Mouse (Mus musculus) urinary bladder, adult 2 months (tissue): ENCODE data around the gene Rptor. TPM values are rescaled to one million over a fixed set of nuclear protein-coding genes. Genes with fewer than 3 reads are reported as not detected.

ENCODE experiments used
- DNase-seq: peaks from one replicate; pipeline ENCODE4 v3.0.0; 2022; ENCODE audit warnings: low spot score
- polyA plus RNA-seq: library from polyadenylated mRNA; depleted of rRNA; stranded (reverse); fragments of >200 nt; gene quantifications from 2 replicates; pipeline ENCODE4 v1.2.3, GENCODE M21; 2012

The Rptor gene
- polyA plus RNA-seq, 1 experiment, result 14.1 TPM

DNA sequence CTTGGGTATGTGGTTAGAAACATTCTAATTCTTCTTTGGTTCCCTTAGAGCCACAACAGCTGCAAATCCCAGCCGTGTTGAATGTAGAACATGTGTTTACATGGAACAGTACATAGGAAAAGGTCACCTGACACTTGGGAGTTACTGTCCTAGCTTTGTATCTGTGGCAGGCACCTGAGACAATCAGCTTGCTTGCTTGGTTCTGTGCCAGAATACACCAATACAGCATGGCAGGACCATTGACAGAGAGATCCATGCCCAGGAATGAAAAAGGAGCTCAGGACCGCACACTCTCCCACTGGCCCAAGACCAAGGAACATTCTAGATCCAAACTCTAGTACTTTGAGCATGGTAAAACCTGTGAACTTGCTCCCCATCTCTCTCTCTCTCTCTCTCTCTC is 132.4 kb downstream of the Rptor start:
- DNase-seq, result no peak

DNA sequence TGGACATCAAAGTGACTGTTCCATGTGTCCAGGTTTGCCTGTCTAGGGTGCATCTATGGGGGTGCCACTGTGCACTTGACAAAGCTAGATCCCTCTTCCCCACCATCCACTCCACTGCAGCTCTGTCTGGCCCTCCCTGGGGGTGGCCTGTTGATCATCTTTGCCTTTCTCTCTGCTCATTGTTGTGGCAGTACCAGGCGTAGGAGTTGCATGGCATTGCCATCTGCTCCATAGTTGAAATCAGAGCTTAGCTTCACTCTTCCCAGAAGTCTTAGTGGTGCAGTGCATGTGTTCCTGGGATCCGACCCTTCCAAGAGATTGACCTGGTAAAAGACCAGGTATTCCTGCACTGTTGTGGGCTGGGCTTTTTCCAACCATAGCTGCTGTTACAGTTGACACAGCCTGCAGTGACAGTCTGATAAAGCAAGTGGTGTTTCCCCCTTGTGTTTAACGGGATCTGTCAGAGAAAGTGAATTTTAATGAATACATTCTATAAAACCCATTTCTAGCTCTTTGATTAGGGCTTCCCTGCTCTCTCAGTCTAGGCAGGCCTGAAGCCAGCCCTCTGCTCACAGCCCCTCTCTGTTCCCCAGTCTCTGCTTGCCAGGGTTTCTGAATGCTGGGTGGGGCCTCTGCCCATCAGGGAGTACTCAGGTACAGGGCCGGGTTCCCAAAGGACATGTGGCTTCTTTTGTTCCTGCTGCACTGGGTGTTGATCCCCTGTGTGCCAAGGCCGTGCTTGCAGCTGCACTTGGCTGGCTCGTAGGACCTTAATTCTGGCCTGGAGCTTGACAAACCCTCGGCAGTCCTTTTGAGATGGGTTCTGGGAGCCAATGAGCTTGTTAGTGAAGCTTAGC is 136.5 kb downstream of the Rptor start:
- DNase-seq, result no peak

DNA sequence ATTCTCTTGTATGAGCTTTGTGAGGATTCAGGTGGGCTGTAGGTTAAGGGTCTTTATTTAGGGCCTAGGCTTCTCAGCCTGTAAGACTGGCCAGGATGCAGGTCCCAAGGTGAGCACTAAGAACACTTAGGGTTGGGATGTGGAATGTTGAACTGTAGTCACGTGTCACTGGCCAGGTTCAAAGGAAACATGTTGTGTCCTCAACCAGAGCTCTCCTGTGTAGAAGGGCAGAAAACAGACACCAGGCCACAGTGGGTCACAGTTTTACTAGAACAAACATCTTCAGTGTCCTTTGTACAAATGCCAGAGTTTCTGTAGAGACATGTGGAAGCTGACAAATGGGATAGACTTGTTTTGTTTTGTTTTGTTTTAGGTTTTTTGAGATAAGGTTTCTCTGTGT is 138.7 kb downstream of the Rptor start:
- no peak for DNase-seq

DNA sequence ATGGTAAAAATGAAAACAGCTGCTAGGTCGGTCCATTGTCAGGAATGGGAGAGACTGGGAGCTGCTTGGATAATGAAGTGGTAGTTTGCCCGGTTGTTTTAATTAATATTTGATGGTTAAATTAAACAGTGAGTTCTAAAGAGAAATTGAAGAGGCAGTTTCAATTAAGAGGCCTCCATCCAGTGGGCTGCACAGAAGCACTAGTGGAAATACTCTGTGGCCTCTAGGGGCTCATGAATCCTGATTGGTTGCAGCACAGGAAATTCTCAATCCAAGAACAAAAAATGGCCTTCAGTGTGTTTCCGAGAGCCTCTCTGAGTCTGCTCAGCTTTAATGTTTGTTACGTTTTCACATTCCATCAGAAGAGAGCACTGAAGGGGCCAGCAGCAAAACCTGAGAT is 141.7 kb downstream of the Rptor start:
- DNase-seq, result no peak

DNA sequence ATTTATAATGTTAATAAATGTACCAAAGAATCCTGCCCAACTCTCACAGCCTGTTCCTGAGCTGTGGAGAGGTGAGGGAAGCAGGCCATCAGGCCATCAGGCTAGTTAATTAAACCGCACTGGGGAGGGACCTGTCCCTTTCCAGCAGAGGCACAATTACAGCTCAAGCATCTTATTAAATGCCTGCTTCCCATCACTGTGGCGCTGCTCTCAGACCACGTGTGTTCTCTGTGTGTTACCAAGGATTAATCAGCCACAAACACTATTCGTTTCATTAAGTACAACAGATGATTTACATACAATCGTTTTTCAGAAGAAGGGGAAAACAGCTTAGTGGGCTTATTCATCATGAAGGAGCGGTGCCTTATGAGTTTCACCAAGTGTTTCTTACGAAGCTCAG is 142.6 kb downstream of the Rptor start:
- no peak for DNase-seq

DNA sequence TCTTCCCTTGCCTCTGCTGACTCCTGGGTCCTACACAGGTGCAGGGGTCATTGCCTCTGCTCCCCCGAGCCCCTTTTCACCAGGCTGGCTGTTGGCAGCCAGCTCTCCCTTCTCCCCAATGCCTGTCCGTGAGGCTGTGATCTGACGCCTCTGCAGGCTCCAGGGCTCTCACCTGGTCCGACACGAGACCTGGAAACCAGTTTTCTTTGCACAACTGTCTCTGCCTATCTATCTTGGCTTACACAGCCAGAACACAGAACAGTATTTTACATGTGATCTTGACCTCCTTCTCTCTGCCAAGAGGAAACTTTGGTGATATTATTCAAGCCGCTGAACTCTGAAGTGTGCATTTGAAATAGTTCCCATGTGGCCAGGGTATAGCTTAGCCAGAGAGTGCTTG is 151.8 kb downstream of the Rptor start:
- no peak for DNase-seq

DNA sequence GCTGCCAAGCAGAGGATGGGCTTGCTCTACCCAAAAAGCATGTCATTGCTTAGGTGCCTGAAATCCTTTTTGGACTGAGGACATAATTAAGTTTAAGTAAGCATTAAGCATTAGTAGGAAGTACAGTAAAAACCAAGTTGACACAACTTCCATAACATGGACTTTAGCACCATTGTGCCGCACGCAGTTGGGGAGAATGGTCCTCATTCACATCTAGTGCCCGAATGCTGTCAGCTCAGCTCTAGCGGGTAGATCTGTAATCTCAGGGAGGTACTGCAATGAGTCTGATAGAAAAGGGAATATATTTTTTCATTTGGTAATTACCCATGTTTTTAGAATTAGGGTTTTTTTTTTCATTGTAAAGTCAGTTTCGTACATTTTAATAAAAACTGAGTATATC is 155.5 kb downstream of the Rptor start:
- DNase-seq, result no peak

DNA sequence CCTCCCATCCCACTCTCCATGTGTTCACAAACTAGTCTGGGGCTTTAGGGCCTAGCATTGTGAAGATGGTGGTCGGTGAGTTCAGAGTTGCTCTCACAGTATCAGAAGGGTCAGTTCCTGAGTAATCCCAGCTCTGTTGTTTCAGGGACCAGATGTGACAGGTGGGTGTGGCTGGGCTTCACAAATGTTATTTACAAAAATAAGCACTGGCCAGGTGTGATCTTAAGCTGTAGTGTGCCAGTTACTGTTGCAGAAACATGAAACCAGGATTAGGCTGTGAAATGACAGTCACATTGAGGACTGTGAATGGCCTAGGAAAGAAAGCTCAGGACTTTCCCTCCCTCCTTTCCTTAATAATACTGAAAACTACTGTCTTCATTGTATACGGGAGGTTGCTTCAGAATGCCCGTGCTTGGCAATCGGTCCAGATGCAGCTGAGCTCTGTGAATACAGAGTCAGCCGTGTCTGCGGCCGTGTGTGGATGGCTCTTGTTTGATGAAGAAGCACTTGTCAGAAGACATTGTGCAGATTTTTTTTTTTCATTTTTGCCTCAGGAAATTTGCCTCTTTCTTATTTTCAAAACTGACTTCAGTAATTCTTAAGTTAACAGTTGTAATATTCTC is 156.1 kb downstream of the Rptor start:
- DNase-seq, result no peak

DNA sequence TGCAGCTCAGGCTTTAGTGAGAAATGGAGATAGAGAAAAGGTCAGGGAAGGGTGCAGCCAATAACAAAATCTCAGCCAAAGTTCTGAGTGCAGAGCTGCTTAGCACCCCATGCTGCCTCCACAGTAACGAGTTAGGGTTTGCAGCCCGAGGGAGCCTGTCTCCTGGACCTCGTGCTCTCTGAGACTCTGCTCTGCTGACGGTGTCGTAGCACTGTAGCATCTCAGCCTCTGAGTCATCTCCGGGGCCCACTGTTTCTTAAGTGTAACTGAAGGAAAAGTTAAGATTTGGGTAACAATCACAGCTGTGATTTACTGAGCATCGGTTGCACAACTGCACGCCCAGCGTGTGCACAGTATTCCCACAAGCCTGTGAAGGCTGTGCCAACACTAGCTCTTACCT is 160.2 kb downstream of the Rptor start:
- DNase-seq, result no peak

DNA sequence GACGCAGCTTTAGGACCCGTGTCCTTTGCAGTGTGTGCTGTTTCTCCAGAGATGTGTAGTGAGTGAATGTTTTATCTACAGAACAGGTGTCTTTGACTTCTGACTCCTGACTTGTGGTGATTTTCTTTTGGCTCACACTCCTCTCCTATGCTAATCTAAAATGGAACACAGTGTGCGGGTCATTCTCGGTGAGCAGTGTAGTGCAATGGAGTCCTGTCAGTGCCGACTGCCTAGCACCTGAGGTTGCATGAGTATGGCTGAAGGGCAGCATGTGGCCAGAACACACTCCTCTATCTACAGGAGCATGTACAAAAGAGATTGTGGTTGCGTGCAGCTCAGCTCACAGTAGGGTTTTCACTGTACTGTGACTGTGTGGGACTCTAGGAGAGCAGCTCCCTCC is 163.3 kb downstream of the Rptor start:
- no peak for DNase-seq

DNA sequence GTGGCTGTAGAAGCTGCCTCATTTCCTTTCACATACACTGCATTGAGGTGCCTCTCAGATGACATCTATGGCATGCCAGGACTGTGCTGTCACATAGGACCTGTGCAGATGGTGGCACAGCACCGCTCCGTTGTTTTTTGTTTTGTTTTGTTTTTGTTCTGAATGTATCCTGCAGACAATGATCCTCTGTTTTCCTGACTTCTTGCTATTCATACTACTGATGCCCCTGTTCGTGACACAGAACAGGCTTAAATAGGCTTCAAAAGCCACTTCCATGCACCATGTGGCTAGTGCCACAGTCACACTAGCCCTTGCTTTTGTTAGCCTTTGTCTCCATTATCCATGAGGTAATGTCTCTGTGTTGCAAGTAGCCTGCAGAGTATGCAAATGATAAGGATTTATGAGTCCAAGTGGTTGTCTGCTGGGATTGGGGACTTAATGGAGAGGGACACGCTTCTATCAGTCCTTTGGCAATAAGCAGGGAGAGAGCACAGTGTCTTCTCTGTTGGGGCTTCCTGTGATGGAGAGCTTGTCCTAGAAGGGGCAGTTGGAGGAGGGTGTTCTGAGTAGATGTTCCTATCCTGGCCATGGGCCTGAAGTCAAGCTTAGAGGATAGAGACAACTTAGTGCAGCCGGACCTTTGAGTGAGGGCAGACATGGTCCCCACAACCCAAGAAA is 164.2 kb downstream of the Rptor start:
- DNase-seq, result no peak

DNA sequence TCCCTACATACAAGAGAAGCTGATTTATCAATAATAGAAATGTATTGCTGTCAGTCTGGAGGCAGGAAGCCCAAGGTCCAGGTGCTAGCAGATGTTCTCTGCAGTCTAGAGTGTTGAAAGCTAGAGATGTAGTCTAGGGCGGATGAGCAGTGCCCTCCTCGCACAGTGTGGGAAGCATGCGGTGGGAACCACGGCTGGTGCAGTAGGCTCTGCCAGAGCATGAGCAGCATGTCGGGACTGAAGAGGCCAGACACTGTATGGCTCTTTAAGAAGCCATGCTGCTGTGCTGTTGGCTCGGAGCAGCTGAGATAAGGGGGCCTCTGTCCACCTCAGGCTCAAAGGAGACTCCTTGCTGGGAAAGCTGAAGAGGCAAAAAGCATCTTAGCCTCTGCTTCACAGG is 164.8 kb downstream of the Rptor start:
- DNase-seq, result no peak

DNA sequence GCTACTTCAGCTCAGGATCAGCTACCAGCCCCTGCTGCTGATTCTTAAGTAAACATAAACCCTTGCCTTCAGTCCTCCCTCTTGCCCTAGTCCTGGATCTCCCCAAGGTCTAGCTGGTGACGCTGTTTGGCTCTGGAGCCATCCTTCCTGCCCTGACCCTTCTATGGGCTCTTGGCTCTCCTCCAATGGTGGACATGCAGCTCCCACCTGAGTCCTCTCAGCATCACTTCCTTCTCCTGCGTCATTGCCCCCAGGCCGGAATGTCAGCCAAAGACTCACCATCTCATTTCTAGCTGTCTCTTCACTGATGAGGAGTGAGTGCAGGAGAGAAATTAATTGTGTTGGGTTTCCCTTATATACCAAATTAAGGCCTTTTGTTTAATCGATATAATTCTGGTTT is 165.8 kb downstream of the Rptor start:
- no peak for DNase-seq

DNA sequence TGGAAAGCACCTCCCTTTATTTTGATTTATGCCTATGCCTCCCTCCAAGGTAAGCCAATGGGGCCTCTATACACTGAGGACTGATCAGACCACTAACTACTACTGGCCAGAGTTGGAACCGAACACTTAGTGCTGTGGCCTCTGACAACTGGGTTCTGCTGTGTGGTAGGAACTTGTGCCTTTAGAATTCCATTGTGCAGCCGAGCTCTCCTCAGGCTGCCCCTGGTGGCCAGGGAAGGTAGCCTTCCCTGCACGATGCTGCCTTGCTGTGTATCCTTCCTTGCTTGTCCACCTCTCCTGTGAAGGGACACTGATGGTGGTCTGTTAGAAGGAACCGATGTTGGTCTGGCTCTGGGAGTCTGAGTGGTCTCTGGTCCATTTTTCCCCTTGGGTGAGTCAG is 167.0 kb downstream of the Rptor start:
- no peak for DNase-seq

DNA sequence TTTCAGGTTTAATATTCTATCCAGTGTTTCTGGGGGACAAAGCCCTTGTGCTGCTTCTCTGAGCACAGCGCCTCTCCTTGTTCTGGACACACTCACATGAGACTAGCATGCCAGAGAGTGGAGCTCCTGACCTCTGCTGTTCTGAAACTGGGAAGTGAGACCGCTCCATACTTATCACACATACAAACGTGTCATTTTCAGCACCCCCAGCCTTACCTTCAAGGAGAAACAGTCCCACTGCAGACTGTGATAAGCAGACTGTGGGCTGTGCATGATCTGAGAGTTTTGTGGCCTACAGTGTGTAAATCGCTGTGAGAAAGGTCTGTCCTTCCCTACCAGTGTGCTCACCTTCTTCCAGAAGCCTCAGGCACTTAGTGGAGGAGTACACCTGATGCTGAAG is 168.3 kb downstream of the Rptor start:
- DNase-seq, result no peak

DNA sequence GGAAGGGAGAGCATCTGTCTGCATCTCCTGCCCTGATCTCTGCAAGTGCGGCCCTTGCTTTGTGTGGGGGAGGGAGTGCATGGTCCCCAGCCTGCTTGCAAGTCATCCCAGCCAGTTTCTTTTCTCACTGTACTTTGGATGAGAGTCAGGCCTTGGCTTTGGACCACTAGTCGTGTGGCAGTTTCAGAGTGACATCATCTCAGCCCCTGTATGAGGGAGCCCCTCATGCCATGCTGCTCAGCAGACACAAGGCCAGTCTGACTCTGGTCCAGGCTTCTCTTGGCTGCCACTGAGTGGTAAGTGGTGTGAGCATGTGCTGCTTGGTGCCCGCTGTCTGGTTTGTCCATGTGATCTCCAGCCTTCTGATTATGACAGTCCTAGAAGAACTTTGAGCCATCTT is 170.2 kb downstream of the Rptor start:
- no peak for DNase-seq

DNA sequence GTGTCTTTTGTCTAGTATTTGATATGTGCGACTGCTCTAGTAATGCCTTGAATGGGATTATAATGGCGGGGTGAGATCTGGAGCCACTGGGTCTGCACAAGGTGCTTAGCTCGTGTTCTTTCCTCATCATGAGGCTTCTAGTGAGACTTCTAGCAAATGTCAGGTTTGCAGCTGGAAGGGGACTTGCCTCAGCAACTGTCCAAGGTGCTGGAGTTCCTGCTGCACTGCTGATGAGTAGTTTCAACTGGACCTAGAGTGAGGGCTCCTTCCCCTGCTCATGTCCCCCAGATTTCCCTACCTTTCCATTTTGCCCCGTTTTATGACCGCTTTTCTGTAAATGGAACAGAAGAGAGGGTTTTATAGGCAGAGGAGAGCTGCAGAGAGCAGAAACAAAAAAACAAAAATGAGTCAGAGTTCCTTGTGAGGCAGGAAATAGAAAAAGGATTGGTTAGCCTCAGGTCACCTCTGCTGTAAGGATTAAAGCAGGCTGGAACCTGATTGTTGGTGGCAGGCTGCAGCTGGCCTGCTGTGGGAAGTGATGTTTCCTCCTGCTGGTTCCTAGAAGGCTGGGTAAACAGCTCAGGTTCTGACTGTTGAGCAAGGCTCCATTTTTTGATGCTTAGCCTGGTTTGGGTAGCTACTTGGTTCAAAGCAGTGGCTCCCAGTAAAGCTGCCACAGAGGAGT is 172.5 kb downstream of the Rptor start:
- DNase-seq, result no peak

DNA sequence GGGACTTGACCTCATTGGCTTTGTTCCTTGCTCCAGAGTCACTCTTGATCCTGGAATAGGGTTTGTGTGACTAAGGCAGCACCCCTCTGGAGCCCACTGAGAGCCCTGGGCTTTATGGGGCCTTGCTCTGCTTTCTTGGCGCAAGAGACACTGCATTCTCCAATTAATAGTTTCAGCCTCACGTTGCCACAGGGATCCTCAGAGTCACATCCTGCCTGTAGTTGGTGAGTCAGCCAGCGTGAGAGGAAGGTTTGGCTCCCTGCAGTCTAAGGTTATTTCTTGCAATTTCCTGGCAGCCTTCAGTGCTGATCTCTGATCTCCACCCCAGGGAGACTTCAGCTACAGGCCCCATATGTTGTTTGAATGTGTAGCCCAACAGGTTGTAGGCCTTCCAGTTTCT is 174.5 kb downstream of the Rptor start:
- no peak for DNase-seq

DNA sequence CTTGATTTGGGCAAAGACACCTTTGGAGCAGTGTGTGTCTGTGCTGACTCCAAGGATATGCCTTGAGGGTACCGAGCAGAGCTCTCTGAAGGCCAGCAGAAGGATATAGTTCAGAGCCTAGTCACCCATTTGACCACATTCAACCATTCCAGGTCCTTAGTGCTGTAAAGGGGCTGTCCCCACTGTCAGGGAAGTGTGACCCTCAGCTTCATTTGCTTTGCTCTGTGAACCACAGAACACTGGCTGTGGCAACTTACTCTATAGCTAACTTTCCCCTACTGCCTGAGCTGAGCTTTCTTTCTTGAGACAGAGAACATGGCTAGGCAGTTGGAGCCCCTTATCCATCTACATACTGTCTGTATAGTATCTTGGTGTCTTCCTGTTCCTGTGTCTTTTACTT is 175.2 kb downstream of the Rptor start:
- no peak for DNase-seq

DNA sequence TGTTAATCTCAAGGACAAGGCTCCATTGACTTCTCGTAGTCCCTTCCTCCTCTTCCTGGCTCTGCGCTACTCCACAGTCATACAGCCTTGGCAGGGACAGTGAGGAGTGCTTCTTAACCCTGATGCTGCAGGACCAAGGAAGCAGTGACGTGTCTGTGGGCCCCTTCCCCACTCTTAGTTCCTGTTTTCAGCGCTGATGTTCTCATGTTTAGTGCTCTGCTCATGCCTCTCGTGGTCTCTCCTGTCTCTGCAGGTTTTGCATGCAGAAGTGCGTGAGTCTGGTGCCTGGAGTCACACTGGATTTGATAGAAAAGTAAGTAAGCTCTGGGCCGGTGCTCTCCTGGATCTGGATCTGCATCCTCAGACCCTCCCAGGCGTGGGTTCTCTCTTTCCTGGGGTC is 177.6 kb downstream of the Rptor start:
- DNase-seq, result no peak

DNA sequence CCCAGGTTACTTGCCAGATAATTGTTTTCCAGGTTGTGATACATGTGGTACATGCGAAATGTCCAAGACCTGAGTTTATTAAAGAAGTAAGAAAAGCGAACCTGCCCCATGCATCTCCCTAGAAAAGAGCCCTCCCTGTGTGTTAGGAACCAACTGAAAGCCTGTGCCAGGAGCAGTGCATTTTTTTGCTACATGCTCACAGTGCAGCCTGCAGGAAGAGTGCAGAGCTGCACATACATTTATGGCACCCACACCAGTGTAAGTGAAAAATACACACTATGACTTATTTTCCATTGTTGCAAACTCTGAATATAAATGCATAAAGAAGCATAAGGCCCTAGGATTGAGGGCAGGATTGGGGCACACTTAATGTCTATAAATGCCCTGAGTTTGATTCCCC is 178.5 kb downstream of the Rptor start:
- DNase-seq, result no peak

DNA sequence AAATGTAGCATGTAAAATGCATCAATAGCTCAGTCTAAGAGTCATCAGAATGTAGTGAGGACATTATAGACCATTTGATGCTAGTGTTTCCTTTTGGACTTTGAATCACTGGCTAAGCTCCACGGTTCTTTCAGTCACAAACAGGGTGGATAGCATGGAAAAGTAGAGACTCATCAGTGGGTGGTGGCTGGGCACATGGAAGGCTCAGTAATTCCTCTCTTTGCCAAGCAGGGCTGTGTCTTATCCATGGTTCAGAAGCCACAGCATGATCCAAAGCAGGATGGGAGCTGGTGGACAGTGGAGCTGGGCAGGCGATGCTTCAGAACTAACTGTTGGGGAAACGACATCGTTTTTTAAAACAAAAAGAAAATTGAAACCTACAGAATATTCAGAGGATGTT is 179.0 kb downstream of the Rptor start:
- DNase-seq, result no peak

DNA sequence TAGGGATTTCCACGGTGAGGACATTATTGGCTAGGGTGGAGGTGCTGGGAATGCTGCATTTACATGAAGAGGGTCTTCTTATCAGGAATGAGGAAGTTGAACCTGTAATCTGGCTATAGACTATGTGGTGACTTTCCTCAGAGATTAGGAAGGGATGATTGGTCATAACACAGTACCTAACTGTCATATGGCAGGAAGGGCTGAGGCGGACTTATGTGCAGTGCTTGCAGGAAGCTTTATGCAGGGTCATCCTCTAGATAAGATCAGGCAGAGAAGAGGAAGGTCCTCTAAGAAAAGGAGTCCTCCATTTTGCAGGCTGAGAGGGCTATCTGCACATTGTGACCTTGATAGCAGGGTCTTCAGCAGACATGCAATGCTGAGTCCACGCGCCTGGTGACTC is 180.9 kb downstream of the Rptor start:
- DNase-seq, result no peak
